Mouse (Mus musculus) kidney, adult 10 weeks (tissue): ENCODE data around the gene Cdk8. TPM values are rescaled to one million over a fixed set of nuclear protein-coding genes. Genes with fewer than 3 reads are reported as not detected.

Experiments
- polyA plus RNA-seq: library from polyadenylated mRNA; stranded (reverse); fragments of 350-450 nt; fragmentation: Illumina TruSeq; extraction: RNeasy Lipid Tissue Mini Kit (QIAGEN cat#74804); gene quantifications from one replicate; pipeline ENCODE4 v1.2.3, GENCODE M21; 2014; ENCODE audit warnings: low read depth, low replicate concordance

Cdk8 gene
- 68.6 TPM for polyA plus RNA-seq

GRCm38 (mm10) chr5:146230864-146231654 lies at the start of gene Cdk8:
Gene Cdk8, plus strand, starts transcription at chr5:146231230.

GRCm38 (mm10) chr5:146185204-146185603 lies 45.8 kb upstream of the Cdk8 start, which contains the start of gene 1700001J03Rik:
Gene 1700001J03Rik, minus strand, starts transcription at chr5:146185304.

DNA sequence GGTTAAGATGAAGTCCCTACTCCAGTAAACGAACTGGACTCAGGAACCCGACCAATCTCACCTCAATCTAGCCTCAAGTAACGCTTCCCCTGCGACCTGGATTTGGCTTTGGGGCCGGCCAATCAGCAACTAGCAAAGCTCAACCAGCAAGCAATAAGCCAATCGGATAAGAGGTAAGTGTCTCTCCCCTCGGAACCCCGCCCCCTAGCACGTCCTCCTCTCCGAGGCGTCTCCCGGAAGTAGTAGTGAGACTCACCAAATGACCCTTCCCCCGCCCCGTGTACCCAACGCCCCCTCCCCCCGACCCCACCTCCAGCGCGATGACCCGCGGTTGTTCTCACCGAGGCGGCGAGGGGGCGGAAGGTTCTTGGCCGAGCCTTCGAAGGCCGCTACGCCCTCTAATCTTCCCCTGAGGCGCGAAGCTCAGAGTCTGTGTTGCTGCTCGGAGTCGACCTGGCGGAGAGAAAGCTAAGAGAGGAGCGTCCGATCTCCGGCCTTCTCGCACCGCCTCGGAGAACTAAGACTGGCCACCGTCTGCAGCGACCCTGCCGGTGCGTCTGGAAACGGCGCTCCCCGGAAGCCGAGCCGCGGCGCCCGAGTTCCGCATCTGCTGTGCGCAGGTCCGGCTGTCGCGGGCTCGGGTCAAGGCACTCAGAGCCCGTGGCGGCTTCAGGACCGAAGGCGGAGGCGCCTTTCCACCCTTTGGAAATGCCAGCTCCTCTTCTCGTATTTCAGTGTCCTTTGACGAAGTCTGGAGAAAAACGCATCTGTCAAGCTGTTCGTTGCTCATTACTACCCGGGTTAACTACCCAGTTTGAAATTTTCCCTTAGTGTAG lies 9.9 kb upstream of the Cdk8 start, which contains the start of gene Rnf6:
Gene Rnf6 (minus strand): TSS at position 677 of the 836 bp plus-strand sequence.

Other genes with a start within 250 kb of the Cdk8 start
- 0.61 TPM for gene Cyp3a25, start 221.6 kb upstream of the Cdk8 start, polyA plus RNA-seq
- gene Cyp3a59, start 152.0 kb upstream of the Cdk8 start, polyA plus RNA-seq = not detected
- not detected for gene Gm5565, start 70.7 kb upstream of the Cdk8 start, polyA plus RNA-seq
- not detected for gene Gm6309, start 60.5 kb upstream of the Cdk8 start, polyA plus RNA-seq
- gene 1700001J03Rik, start 45.9 kb upstream of the Cdk8 start, polyA plus RNA-seq = not detected
- 88.5 TPM for gene Rnf6, start 9.7 kb upstream of the Cdk8 start, polyA plus RNA-seq
- gene Wasf3, start 153.8 kb downstream of the Cdk8 start, polyA plus RNA-seq = 9.4 TPM